Mouse (Mus musculus): ENCODE data around the gene Jund.

DNA sequence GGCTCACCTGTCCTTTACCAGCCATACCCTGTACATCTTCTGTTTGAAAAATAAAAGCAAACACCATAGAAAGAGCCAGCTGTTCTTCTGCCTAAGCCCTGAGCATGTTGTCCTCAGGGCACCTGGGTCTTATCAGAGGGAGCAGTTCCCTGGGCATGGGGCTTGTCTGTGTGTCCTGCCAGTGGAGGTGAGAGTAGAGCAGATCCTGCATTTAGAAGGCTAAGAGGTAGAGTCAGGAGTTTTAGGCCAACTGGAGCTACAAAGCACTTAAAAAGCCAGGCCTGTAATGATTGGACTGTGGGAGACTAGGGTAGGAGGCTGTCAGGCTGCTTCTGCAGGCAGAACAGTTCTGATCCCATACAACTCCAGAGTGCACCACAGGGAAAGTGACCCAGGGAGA lies 20.1 kb upstream of the Jund start:
- TF ChIP-seq CTCF (IDR thresholded peaks at IDR 0.05; ENCODE audit: low read depth): no peak
- TF ChIP-seq EP300 (IDR thresholded peaks at IDR 0.05; ENCODE audit: low read depth): no peak
